Mouse (Mus musculus) heart, embryonic 11.5 days (tissue): ENCODE measurements at regions not wholly inside any gene's neighbourhood (a gene's known extent, or its start where the extent isn't known, plus 50 kb on each side); places are given as distances from the start of the nearest gene placed in this dataset.

ENCODE experiments used
- ATAC-seq: fragments of 200-750 bp; cut with Nextera tagmentation; replicated peaks from 2 replicates; pipeline ENCODE4 v1.8.0; 2017; ENCODE audit warnings: moderate library complexity; ENCODE audit not compliant: insufficient number of reproducible peaks, low FRiP score, low TSS enrichment
- H3K27ac ChIP-seq: fragments of 300-500 bp; sonication (generic); 2 replicates; pipeline ENCODE4 v1.5.1; 2014; ENCODE audit warnings: mild to moderate bottlenecking, low read depth, low read length
- H3K27me3 ChIP-seq: fragments of 300-500 bp; sonication (generic); 2 replicates; pipeline ENCODE4 v1.6.1; 2014; ENCODE audit warnings: mild to moderate bottlenecking, low read length, mixed read lengths; ENCODE audit not compliant: control insufficient read depth, insufficient read depth
- H3K36me3 ChIP-seq: fragments of 300-500 bp; sonication (generic); 2 replicates; pipeline ENCODE4 v1.6.1; 2014; ENCODE audit warnings: mild to moderate bottlenecking, low read length, moderate library complexity, mixed read lengths; ENCODE audit not compliant: control insufficient read depth, insufficient read depth
- H3K4me1 ChIP-seq: fragments of 300-500 bp; sonication (generic); 2 replicates; pipeline ENCODE4 v1.6.1; 2014; ENCODE audit warnings: low read length; ENCODE audit not compliant: control insufficient read depth, insufficient read depth
- H3K4me2 ChIP-seq: fragments of 300-500 bp; sonication (generic); 2 replicates; pipeline ENCODE4 v1.6.1; 2014; ENCODE audit warnings: mild to moderate bottlenecking, moderate library complexity
- H3K4me3 ChIP-seq: fragments of 300-500 bp; sonication (generic); 2 replicates; pipeline ENCODE4 v1.5.1; 2014; ENCODE audit warnings: low read depth, low read length
- H3K9ac ChIP-seq: fragments of 300-500 bp; sonication (generic); 2 replicates; pipeline ENCODE4 v1.6.1; 2014; ENCODE audit warnings: mild to moderate bottlenecking, low read depth, low read length, moderate library complexity
- H3K9me3 ChIP-seq: fragments of 300-500 bp; sonication (generic); replicated peaks from 2 replicates; pipeline ENCODE4 v1.6.1; 2016; ENCODE audit warnings: low read length; ENCODE audit not compliant: control insufficient read depth
- WGBS: fragments of 180-500 bp; shearing (Covaris S2); extraction: QIAGEN DNeasy Blood & Tissue Kit; methylation state at CpG from one replicate; pipeline ENCODE4 v1.1.7; 2014; ENCODE audit not compliant: insufficient replicate concordance; 5-methylcytosine and 5-hydroxymethylcytosine counted together

DNA sequence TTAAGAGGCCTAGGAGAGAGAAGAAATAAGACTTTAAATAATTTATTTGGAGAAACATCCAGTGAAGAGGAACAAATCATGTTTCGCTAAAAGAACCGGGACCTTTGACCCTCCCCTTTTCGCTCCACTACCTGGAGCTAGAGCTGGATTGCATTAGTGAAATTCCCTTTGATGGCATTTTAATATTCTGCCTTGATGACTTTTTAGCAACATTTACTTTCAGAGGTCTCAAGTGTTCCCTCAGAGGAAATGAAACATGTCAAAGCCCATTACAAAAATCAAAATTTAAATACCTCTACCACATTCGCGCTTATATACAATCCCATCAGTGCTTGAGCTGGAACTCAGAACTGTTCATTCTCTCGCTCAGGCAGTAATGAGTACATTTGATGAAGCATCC lies 297.0 kb upstream of the Gm10295 start:
- H3K27ac ChIP-seq, result no peak overlapping the region
- no peaks in the 10 kb centered on the region for H3K9me3 ChIP-seq
- H3K27me3 ChIP-seq, result no peaks in the 10 kb centered on the region
- no peaks in the 10 kb centered on the region for H3K36me3 ChIP-seq
- no peak for ATAC-seq
- no peaks in the 10 kb centered on the region for H3K4me1 ChIP-seq
- H3K9ac ChIP-seq, result no peak overlapping the region
- WGBS, result 89% methylated on average over 6 of the region's 6 CpGs
- H3K4me2 ChIP-seq, result no peak overlapping the region
- no peak overlapping the region for H3K4me3 ChIP-seq

- Histone ChIP-seq H3K36me3 (no peaks in the 10 kb centered on the region), H3K4me1 (no peaks in the 10 kb centered on the region), H3K9me3 (no peaks in the 10 kb centered on the region), H3K27ac (no peak overlapping the region), H3K27me3 (no peaks in the 10 kb centered on the region), H3K4me2 (no peak overlapping the region), H3K9ac (no peak overlapping the region), H3K4me3 (no peak overlapping the region)
- ATAC-seq, result no peak
- 62% methylated on average over 3 of the region's 3 CpGs for WGBS
Measured at GRCm38 (mm10) chr7:71646944-71647343, 295.7 kb upstream of the Gm10295 start.

GRCm38 (mm10) chr7:71623048-71623447 lies 271.8 kb upstream of the Gm10295 start:
- H3K27me3 ChIP-seq, result no peaks in the 10 kb centered on the region
- no peaks in the 10 kb centered on the region for H3K9me3 ChIP-seq
- no peaks in the 10 kb centered on the region for H3K4me1 ChIP-seq
- WGBS, result 62% methylated on average over 13 of the region's 13 CpGs
- H3K4me2 ChIP-seq, result no peak overlapping the region
- H3K36me3 ChIP-seq, result no peaks in the 10 kb centered on the region
- no peak for ATAC-seq
- no peak overlapping the region for H3K9ac ChIP-seq
- H3K27ac ChIP-seq, result no peak overlapping the region
- no peak overlapping the region for H3K4me3 ChIP-seq

DNA sequence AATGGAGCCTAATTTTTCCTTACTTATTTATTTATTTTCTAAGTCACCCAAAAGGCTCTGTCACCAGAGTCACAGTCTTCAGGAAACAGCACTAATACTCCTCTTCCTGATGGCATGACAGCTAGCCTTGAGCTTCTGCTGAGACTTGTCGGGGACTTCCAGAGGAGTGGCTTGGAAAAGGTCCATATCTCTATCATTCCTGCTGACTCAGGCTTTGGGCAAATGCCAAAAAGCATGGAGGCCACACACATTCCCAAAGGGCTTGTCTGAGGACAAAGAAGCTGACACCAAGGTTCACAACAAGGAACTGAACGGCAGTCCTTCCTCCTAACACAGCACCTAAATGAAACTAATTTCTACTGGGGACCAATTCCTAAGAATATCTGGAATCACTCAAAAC lies 251.9 kb upstream of the Gm10295 start:
- H3K36me3 ChIP-seq, result no peaks in the 10 kb centered on the region
- no peaks in the 10 kb centered on the region for H3K4me1 ChIP-seq
- no peaks in the 10 kb centered on the region for H3K27me3 ChIP-seq
- H3K4me2 ChIP-seq, result no peak overlapping the region
- 28% methylated on average over 2 of the region's 2 CpGs for WGBS
- H3K4me3 ChIP-seq, result no peak overlapping the region
- H3K9me3 ChIP-seq, result no peaks in the 10 kb centered on the region
- ATAC-seq, result 0 out of 2 replicates have a peak, but pooled peaks have one; percentile 14
- no peak overlapping the region for H3K9ac ChIP-seq
- peak overlapping the region; percentile 36; the same call in 1 of the 2 replicates for H3K27ac ChIP-seq

DNA sequence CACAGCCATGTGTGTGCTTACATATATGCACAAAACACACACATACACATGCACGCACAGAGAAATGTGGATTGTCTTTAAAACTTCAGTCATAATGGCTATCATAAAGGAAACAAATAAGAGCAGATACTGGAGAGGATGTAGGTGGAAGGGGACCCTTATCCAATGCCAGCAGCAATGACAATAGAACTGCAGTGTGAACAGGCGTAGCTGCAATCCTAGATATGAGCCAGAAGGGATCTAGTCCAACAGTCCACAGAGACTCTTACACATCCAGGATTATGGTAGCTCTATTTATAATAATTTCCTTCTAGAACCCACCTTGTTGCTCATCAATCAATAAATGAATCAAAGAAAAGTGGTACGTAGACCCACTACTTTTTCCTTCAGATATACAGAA lies 245.5 kb upstream of the Gm10295 start:
- no peak overlapping the region for H3K27ac ChIP-seq
- no peak for ATAC-seq

DNA sequence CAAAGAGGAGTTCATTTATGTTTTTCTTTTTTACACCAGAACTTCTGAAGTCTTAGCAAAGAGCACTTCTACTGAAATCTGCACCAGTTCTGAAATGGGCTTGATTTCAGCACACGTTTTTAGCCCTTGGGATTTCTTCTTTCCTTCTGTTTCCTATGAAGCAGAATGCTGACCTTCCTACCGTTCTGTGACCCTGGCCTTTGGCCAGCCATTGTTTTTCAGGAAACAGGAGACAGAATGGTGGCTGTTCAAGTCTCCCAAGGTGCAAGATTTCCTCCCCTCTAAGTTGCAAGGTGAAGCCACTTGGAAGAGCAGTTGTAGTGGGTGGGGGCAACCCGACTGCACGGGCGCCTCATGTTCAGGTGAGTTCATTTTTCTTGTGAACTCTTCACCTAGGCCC lies 236.3 kb upstream of the Gm10295 start:
- Histone ChIP-seq H3K36me3 (no peaks in the 10 kb centered on the region), H3K27me3 (no peaks in the 10 kb centered on the region), H3K27ac (no peak overlapping the region), H3K4me1 (no peaks in the 10 kb centered on the region), H3K4me3 (no peak overlapping the region), H3K9ac (no peak overlapping the region), H3K9me3 (no peaks in the 10 kb centered on the region), H3K4me2 (no peak overlapping the region)
- ATAC-seq, result no peak
- 62% methylated on average over 5 of the region's 5 CpGs for WGBS

More for the DNA sequence above, 245.5 kb upstream of the Gm10295 start:
- Histone ChIP-seq H3K4me3 (no peak overlapping the region), H3K4me1 (no peaks in the 10 kb centered on the region), H3K36me3 (no peaks in the 10 kb centered on the region), H3K27me3 (no peaks in the 10 kb centered on the region), H3K9ac (no peak overlapping the region), H3K9me3 (no peaks in the 10 kb centered on the region), H3K4me2 (no peak overlapping the region)
- WGBS, result 78% methylated on average over 3 of the region's 3 CpGs

GRCm38 (mm10) chr7:71583443-71584055 lies 232.3 kb upstream of the Gm10295 start:
- no peak overlapping the region for H3K4me3 ChIP-seq
- no peak overlapping the region for H3K27ac ChIP-seq
- H3K4me1 ChIP-seq, result peaks cover 3% of the 10 kb centered on the region; the same call in 1 of the 2 replicates
- no peaks in the 10 kb centered on the region for H3K27me3 ChIP-seq
- H3K4me2 ChIP-seq, result no peak overlapping the region
- H3K36me3 ChIP-seq, result no peaks in the 10 kb centered on the region
- no peaks in the 10 kb centered on the region for H3K9me3 ChIP-seq
- ATAC-seq, result no peak
- H3K9ac ChIP-seq, result no peak overlapping the region
- WGBS, result 69% methylated on average over 1 of the region's 1 CpGs

GRCm38 (mm10) chr7:71581746-71582145 lies 230.5 kb upstream of the Gm10295 start:
- no peak for ATAC-seq
- H3K36me3 ChIP-seq, result no peaks in the 10 kb centered on the region
- no peaks in the 10 kb centered on the region for H3K9me3 ChIP-seq
- no peaks in the 10 kb centered on the region for H3K27me3 ChIP-seq
- no peak overlapping the region for H3K9ac ChIP-seq
- no peak overlapping the region for H3K4me3 ChIP-seq
- 22% methylated on average over 3 of the region's 3 CpGs for WGBS
- H3K27ac ChIP-seq, result no peak overlapping the region
- H3K4me2 ChIP-seq, result no peak overlapping the region
- H3K4me1 ChIP-seq, result peaks cover 3% of the 10 kb centered on the region; the same call in 1 of the 2 replicates

DNA sequence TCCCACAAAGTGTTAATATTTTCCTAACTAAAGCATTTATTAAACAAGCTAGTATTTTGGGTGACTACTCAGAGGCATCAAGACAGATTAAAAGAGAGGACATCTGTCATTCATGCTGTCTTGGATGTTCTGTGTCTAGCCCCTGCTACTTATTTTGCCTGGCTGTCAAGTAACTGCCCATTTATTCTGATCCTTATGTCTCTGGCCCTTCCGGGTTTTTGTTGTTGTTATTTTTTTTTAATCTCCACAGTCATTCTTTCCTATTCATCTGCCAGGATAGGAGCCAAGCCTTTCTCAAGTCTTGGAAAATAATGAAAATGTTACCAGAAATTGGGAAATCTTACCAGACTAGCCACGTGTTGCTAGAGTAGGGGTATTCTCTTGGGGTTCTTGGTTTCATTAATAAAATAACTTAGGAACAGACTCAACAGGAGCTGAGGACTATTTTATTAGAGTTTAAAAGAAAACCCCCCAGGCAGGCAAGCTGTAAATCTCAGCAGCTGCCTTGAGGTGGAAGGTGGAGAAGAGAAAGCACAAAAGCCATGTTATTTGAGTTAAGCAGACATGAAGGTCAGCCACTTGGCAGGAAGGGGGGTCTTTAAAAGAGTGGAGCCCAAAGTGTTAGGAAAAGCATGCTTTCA lies 209.1 kb upstream of the Gm10295 start:
- WGBS, result 57% methylated on average over 2 of the region's 2 CpGs
- no peak for ATAC-seq

More for the DNA sequence above, 209.1 kb upstream of the Gm10295 start:
- Histone ChIP-seq H3K36me3 (no peaks in the 10 kb centered on the region), H3K4me3 (no peak overlapping the region), H3K4me2 (no peak overlapping the region), H3K27me3 (no peaks in the 10 kb centered on the region), H3K9ac (no peak overlapping the region), H3K9me3 (no peaks in the 10 kb centered on the region), H3K4me1 (no peaks in the 10 kb centered on the region), H3K27ac (no peak overlapping the region)
